Mouse (Mus musculus): ENCODE results near the gene Gstm3. TPM values are rescaled to one million over a fixed set of nuclear protein-coding genes. Genes with fewer than 3 reads are reported as not detected.
"Not testable (repeated sequence)": the region's sequence is repeated elsewhere in the genome, so short reads cannot be mapped to it uniquely, and the experiment has no call there.

Gstm3 gene
- not detected in 2 replicates for polyA plus RNA-seq (2016; fragmentation: Nextera tagmentation; extraction: Ambion mirVana)

- H3K27me3 ChIP-seq (ENCODE audit: low read depth, poor library complexity, severe bottlenecking): no peaks in the 10 kb centered on the region
- peaks cover 3% of the 10 kb centered on the region; the same call in 1 of the 2 replicates for H3K4me1 ChIP-seq
- H3K9me3 ChIP-seq (replicated peaks): no peaks in the 10 kb centered on the region
- no peak within 1 kb of the TSS for H3K4me3 ChIP-seq
- no peaks in the 10 kb centered on the region for H3K36me3 ChIP-seq
- H3K27ac ChIP-seq: no peak within 1 kb of the TSS
- no peak for DNase-seq (ENCODE audit: low spot score)
- WGBS: 57% methylated on average over 13 of the region's 13 CpGs
Observed at GRCm38 (mm10) chr3:107968724-107969395, at the start of gene Gstm3. Gstm3 (minus strand) TSS chr3:107969283.

GRCm38 (mm10) chr3:108018190-108018820 is 49.2 kb upstream of the Gstm3 start:
- H3K27ac ChIP-seq: peak overlapping the region; percentile 85
- H3K36me3 ChIP-seq: no peaks in the 10 kb centered on the region
- 36% methylated on average over 14 of the region's 14 CpGs for whole genome bisulfite sequencing
- peaks cover 18% of the 10 kb centered on the region for H3K4me1 ChIP-seq
- DNase-seq (ENCODE audit: low spot score): no peak
- peak overlapping the region; percentile 58 for H3K4me3 ChIP-seq
- no peaks in the 10 kb centered on the region for H3K9me3 ChIP-seq (replicated peaks)
- H3K27me3 ChIP-seq (ENCODE audit: low read depth, poor library complexity, severe bottlenecking): 0 out of 2 replicates have a peak, but pooled peaks cover 4% of the 10 kb centered on the region

GRCm38 (mm10) chr3:108017473-108018189 is 48.5 kb upstream of the Gstm3 start, which contains the start of gene Gstm1:
Gstm1 (minus strand) TSS chr3:108017973.
- whole genome bisulfite sequencing: under 1% methylated on average over 31 of the region's 31 CpGs

GRCm38 (mm10) chr3:108016468-108016867 is 47.4 kb upstream of the Gstm3 start:
- not testable (repeated sequence) for H3K4me3 ChIP-seq; H3K36me3 ChIP-seq; DNase-seq (ENCODE audit: low spot score); H3K9me3 ChIP-seq (replicated peaks); H3K27ac ChIP-seq; H3K27me3 ChIP-seq (ENCODE audit: low read depth, poor library complexity, severe bottlenecking)
- WGBS: 90% methylated on average over 5 of the region's 5 CpGs
- H3K4me1 ChIP-seq: peaks cover 18% of the 10 kb centered on the region

More at GRCm38 (mm10) chr3:108017473-108018189, 48.5 kb upstream of the Gstm3 start, which contains the start of gene Gstm1:
- H3K27ac ChIP-seq: peak within 1 kb of the TSS; percentile 85
- no peaks in the 10 kb centered on the region for H3K36me3 ChIP-seq
- peak within 1 kb of the TSS; percentile 58 for H3K4me3 ChIP-seq
- H3K4me1 ChIP-seq: peaks cover 18% of the 10 kb centered on the region
- DNase-seq (ENCODE audit: low spot score): peak; percentile 89
- H3K9me3 ChIP-seq (replicated peaks): no peaks in the 10 kb centered on the region
- H3K27me3 ChIP-seq (ENCODE audit: low read depth, poor library complexity, severe bottlenecking): 0 out of 2 replicates have a peak, but pooled peaks cover 4% of the 10 kb centered on the region

GRCm38 (mm10) chr3:108014974-108015346 is 45.9 kb upstream of the Gstm3 start:
- 0 out of 2 replicates have a peak, but pooled peaks cover 4% of the 10 kb centered on the region for H3K27me3 ChIP-seq (ENCODE audit: low read depth, poor library complexity, severe bottlenecking)
- H3K9me3 ChIP-seq (replicated peaks): no peaks in the 10 kb centered on the region
- no peaks in the 10 kb centered on the region for H3K36me3 ChIP-seq
- H3K27ac ChIP-seq: no peak overlapping the region
- no peak overlapping the region for H3K4me3 ChIP-seq
- WGBS: 90% methylated on average over 2 of the region's 2 CpGs
- peaks cover 18% of the 10 kb centered on the region for H3K4me1 ChIP-seq
- DNase-seq (ENCODE audit: low spot score): no peak

DNA sequence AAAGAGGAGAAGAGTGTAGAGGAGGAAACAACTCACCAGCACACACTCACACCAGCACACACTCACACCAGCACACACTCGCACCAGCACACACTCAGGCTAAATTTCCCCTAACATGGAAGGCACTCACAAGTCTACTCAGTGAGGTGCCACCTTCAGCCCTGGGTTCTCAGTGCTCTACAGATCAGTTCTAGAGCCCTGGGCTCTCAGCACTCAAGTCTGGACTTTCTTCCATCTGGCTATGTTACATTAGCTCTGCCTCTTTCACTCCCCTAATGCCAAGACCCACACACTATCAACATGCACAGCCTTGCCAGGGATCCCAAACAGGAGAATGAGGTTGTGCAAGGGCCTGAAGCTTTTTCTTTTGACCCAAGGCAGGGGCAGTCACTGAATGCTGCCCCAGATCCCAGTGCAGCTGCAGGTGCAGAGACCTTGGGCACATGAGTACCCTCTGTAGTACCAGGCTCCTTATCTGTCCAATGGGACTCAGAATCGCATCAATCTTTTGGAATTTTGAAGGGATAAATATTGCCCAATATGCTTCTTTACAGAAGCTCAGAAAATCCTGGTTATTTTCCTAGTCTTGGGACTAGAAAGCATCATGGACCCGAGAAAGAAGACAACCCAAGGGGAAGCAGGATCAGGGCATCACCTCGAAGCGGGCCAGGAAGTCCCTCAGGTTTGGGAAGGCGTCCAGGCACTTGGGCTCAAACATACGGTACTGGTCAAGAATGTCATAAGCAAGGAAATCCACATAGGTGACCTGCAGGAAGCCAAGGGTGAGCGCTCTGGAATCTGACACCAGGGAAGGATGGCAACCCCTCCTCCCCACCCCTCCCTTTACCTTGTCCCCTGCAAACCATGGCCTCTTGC is 45.3 kb upstream of the Gstm3 start:
- H3K27me3 ChIP-seq (ENCODE audit: low read depth, poor library complexity, severe bottlenecking): 0 out of 2 replicates have a peak, but pooled peaks cover 4% of the 10 kb centered on the region
- H3K36me3 ChIP-seq: no peaks in the 10 kb centered on the region
- WGBS: 82% methylated on average over 8 of the region's 8 CpGs
- no peak overlapping the region for H3K27ac ChIP-seq
- no peak overlapping the region for H3K4me3 ChIP-seq
- no peak for DNase-seq (ENCODE audit: low spot score)
- no peaks in the 10 kb centered on the region for H3K9me3 ChIP-seq (replicated peaks)
- peaks cover 18% of the 10 kb centered on the region for H3K4me1 ChIP-seq

GRCm38 (mm10) chr3:108013331-108013871 is 44.3 kb upstream of the Gstm3 start:
- Histone ChIP-seq H3K27ac (no peak overlapping the region), H3K36me3 (no peaks in the 10 kb centered on the region), H3K9me3 (replicated peaks) (no peaks in the 10 kb centered on the region), H3K4me1 (peaks cover 15% of the 10 kb centered on the region), H3K4me3 (no peak overlapping the region), H3K27me3 (ENCODE audit: low read depth, poor library complexity, severe bottlenecking) (0 out of 2 replicates have a peak, but pooled peaks cover 4% of the 10 kb centered on the region)
- WGBS: 90% methylated on average over 4 of the region's 4 CpGs
- no peak for DNase-seq (ENCODE audit: low spot score)

DNA sequence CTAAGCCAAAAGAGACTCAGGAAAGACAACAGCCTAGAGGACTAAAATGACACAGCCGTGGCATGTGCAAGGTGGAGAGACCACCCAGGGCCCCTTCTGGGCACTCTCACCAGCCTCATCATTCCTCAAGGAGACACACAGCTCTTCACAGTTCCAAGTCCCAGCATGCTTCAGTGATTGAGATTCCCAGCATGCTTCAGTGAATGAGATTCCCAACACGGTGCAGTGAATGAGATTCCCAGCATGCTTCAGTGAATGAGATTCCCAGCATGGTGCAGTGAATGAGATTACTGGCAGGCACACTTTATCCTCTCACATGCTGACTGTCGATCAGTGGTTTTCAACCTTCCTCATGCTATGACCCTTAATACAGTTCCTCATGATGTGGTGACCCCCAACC is 42.5 kb upstream of the Gstm3 start:
- Histone ChIP-seq H3K9me3 (replicated peaks) (no peaks in the 10 kb centered on the region), H3K4me1 (peaks cover 2% of the 10 kb centered on the region; the same call in 1 of the 2 replicates), H3K27me3 (ENCODE audit: low read depth, poor library complexity, severe bottlenecking) (0 out of 2 replicates have a peak, but pooled peaks cover 4% of the 10 kb centered on the region), H3K4me3 (no peak overlapping the region), H3K27ac (no peak overlapping the region), H3K36me3 (no peaks in the 10 kb centered on the region)
- DNase-seq (ENCODE audit: low spot score): no peak
- WGBS: 88% methylated on average over 3 of the region's 3 CpGs

DNA sequence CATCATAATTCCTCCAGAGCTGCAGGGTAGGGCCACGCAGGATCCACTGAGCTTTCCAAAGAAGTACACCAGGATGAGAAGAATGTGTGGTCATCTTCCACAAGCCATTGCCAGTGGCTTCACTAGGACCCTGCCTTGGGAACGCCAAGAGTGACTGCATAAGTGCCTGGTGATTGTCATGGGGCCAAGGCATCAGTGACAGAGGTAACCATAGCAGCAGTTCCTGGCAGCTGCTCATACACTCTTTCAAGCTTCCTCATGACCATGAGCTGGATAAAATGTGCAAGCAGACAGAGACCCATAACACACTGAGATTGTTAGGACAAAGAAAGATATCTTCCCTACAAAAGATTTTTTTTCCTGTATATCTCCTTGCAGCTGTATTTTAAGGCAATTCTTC is 41.2 kb upstream of the Gstm3 start:
- no peak overlapping the region for H3K27ac ChIP-seq
- H3K36me3 ChIP-seq: no peaks in the 10 kb centered on the region
- no peak overlapping the region for H3K4me3 ChIP-seq
- H3K4me1 ChIP-seq: 0 out of 2 replicates have a peak, but pooled peaks cover 2% of the 10 kb centered on the region
- 72% methylated on average over 2 of the region's 2 CpGs for WGBS
- no peaks in the 10 kb centered on the region for H3K27me3 ChIP-seq (ENCODE audit: low read depth, poor library complexity, severe bottlenecking)
- H3K9me3 ChIP-seq (replicated peaks): no peaks in the 10 kb centered on the region
- DNase-seq (ENCODE audit: low spot score): no peak

DNA sequence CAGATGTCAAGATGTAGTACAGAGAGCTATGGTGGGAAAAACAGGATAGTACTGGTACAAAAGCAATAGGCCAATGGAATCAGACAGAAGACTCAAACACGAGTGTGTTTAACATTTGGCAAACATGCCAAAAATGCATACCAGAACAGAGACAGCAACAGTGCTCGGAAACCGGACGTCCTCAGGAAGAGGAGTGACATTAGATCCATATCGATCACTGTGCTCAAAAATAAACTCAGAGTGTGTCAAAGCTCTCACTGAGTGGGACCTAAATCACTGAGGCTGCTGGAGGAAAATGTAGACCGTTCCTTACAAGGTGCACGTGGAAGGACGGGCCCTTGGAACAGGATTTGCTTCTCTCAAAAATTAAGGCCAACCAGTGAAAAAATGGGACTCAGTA is 32.9 kb upstream of the Gstm3 start:
- Histone ChIP-seq H3K9me3 (replicated peaks) (no peaks in the 10 kb centered on the region), H3K4me1 (peaks cover 3% of the 10 kb centered on the region), H3K27ac (no peak overlapping the region), H3K4me3 (no peak overlapping the region), H3K36me3 (no peaks in the 10 kb centered on the region), H3K27me3 (ENCODE audit: low read depth, poor library complexity, severe bottlenecking) (no peaks in the 10 kb centered on the region)
- DNase-seq (ENCODE audit: low spot score): no peak
- 89% methylated on average over 8 of the region's 8 CpGs for WGBS

DNA sequence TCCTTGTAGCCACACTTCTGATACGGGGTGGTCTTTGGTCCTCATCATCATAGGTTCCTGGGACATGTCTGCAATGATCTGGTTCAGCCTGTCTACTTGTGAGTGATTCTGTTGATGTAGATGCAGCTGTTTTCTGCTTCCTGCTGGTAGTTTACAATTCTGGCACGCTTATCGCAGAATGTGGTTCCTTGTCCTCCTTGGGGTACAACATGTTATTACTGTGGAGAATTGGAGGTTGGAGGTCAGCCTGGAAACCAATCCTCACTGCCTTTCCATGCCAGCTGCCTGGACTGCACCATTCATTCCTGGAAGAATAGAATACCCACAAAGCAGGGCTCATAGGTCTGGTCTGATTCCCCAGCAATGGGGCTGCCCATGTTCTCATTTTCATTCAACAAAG is 30.4 kb upstream of the Gstm3 start:
- H3K9me3 ChIP-seq (replicated peaks): no peaks in the 10 kb centered on the region
- peaks cover 4% of the 10 kb centered on the region for H3K4me1 ChIP-seq
- WGBS: 93% methylated on average over 3 of the region's 3 CpGs
- H3K4me3 ChIP-seq: no peak overlapping the region
- no peaks in the 10 kb centered on the region for H3K36me3 ChIP-seq
- no peak for DNase-seq (ENCODE audit: low spot score)
- H3K27me3 ChIP-seq (ENCODE audit: low read depth, poor library complexity, severe bottlenecking): no peaks in the 10 kb centered on the region
- H3K27ac ChIP-seq: no peak overlapping the region

- H3K4me1 ChIP-seq: peaks cover 4% of the 10 kb centered on the region
- no peaks in the 10 kb centered on the region for H3K9me3 ChIP-seq (replicated peaks)
- no peaks in the 10 kb centered on the region for H3K27me3 ChIP-seq (ENCODE audit: low read depth, poor library complexity, severe bottlenecking)
- no peak overlapping the region for H3K4me3 ChIP-seq
- H3K36me3 ChIP-seq: no peaks in the 10 kb centered on the region
- no peak overlapping the region for H3K27ac ChIP-seq
- DNase-seq (ENCODE audit: low spot score): no peak
- 82% methylated on average over 3 of the region's 3 CpGs for WGBS
Observed at GRCm38 (mm10) chr3:107998591-107998990, 29.5 kb upstream of the Gstm3 start.
